Mouse (Mus musculus) limb, embryonic 11.5 days (tissue): ENCODE results near the gene Usf3. TPM values are rescaled to one million over a fixed set of nuclear protein-coding genes. Genes with fewer than 3 reads are reported as not detected.

Experiments
- ATAC-seq: fragments of 200-750 bp; cut with Nextera tagmentation; 2 replicates; pipeline ENCODE4 v1.8.0; 2017; ENCODE audit warnings: low read depth; ENCODE audit not compliant: insufficient number of reproducible peaks, low FRiP score, low TSS enrichment
- DNase-seq: peaks from one replicate; pipeline ENCODE4 v3.0.0-alpha.2; 2015; ENCODE audit warnings: low spot score
- H3K27ac ChIP-seq: fragments of 300-500 bp; sonication (generic); replicated peaks from 2 replicates; pipeline ENCODE4 v1.5.1; 2014; ENCODE audit warnings: low read depth, mild to moderate bottlenecking, low read length
- H3K27me3 ChIP-seq: fragments of 300-500 bp; sonication (generic); 2 replicates; pipeline ENCODE4 v1.6.1; 2014; ENCODE audit warnings: mild to moderate bottlenecking, low read length, mixed read lengths; ENCODE audit not compliant: control insufficient read depth, insufficient read depth
- H3K36me3 ChIP-seq: fragments of 300-500 bp; sonication (generic); 2 replicates; pipeline ENCODE4 v1.6.1; 2014; ENCODE audit warnings: mild to moderate bottlenecking, low read length, moderate library complexity, mixed read lengths; ENCODE audit not compliant: control insufficient read depth, insufficient read depth
- H3K4me1 ChIP-seq: fragments of 300-500 bp; sonication (generic); 2 replicates; pipeline ENCODE4 v1.6.1; 2014; ENCODE audit warnings: low read length, mixed read lengths; ENCODE audit not compliant: control insufficient read depth, insufficient read depth
- H3K4me2 ChIP-seq: fragments of 300-500 bp; sonication (generic); 2 replicates; pipeline ENCODE4 v1.6.1; 2014; ENCODE audit warnings: low read depth, mild to moderate bottlenecking, moderate library complexity; ENCODE audit not compliant: severe bottlenecking
- H3K4me3 ChIP-seq: fragments of 300-500 bp; sonication (generic); 2 replicates; pipeline ENCODE4 v1.5.1; 2014; ENCODE audit warnings: low read depth, low read length
- H3K9ac ChIP-seq: fragments of 300-500 bp; sonication (generic); 2 replicates; pipeline ENCODE4 v1.6.1; 2014; ENCODE audit warnings: mild to moderate bottlenecking, low read length
- H3K9me3 ChIP-seq: fragments of 300-500 bp; sonication (generic); 2 replicates; pipeline ENCODE4 v1.6.1; 2016; ENCODE audit warnings: low read length; ENCODE audit not compliant: control insufficient read depth
- WGBS: fragments of 180-500 bp; shearing (Covaris S2); extraction: QIAGEN DNeasy Blood & Tissue Kit; methylation state at CpG from one replicate; pipeline ENCODE4 v1.1.7; 2014; 5-methylcytosine and 5-hydroxymethylcytosine counted together
- polyA plus RNA-seq: library from polyadenylated mRNA; unstranded; fragments of >200 nt; fragmentation: Nextera tagmentation; extraction: Ambion mirVana; gene quantifications from 2 replicates; pipeline ENCODE4 v1.2.1, GENCODE M21; 2014

Gene Usf3
- polyA plus RNA-seq, 1 experiment from 2014 or later: 5.1 TPM

DNA sequence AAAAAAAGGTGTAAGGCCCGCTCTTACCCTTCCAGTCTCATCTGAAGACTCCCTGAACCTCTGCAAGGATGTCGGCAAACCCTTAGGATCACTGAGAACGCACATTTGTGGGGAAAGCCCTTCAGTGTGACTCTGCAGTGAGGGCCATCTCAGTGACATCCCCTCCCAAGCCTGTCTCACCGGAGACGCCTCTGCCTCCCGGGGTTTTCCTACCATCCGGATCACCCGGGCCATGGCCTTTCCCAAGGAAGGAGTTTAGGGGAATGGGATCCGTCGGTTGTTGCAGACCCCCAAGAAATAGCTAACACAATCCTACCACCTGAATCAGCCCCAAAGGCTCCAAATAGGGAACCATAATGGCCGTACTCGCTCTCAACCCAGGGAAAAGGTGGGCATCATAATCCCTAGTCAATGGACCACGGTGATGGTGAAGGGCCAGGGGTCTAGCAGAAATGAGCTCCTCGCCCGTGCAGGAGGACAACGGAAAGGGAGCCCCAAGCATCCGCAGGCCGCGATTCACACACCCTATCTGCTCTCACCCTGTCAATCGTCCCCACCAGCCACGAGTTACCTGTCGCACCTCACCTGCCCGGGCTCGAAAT lies 34.6 kb upstream of the Usf3 start:
- Histone ChIP-seq H3K4me2 (peak overlapping the region; percentile 64), H3K36me3 (no peaks in the 10 kb centered on the region), H3K9ac (peak overlapping the region; percentile 67), H3K4me3 (peak overlapping the region; percentile 97), H3K4me1 (no peaks in the 10 kb centered on the region), H3K9me3 (no peaks in the 10 kb centered on the region), H3K27me3 (no peaks in the 10 kb centered on the region), H3K27ac (no peak overlapping the region)
- 3% methylated on average over 24 of the region's 24 CpGs for WGBS
- no peak for DNase-seq
- ATAC-seq: peak; percentile 32

DNA sequence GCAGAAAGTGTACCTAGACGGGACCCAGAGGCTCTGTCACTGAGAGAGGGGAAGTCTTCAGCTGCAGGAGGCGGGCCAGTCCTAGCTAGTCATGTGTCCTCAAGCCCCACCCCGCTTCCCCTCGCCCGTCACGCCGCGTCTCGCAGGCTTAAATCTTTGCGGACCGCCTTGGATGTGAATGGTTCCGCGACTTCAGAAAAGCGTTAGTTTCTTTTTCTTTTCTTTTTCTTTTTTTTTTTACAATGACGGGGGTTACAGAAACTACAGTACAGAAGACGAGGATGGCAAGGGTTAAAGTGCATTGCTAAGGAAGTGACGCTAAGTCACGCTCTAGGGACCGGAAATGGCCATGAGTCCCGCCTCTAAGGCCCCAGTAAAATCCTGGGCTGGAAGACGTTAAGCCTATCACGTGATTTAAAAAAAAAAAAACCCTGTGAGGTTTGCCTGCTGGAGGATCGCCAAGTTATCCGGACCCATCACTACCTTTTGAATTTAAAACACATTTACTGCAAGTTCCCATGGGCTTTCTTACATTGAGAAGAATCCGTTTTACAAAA lies 34.0 kb upstream of the Usf3 start:
- H3K27ac ChIP-seq: peak overlapping the region; percentile 90
- no peaks in the 10 kb centered on the region for H3K27me3 ChIP-seq
- H3K4me1 ChIP-seq: no peaks in the 10 kb centered on the region
- H3K9me3 ChIP-seq: no peaks in the 10 kb centered on the region
- H3K9ac ChIP-seq: peak overlapping the region; percentile 93
- peak; percentile 87 for DNase-seq
- ATAC-seq: peak; percentile 87
- peak overlapping the region; percentile 97 for H3K4me3 ChIP-seq
- no peaks in the 10 kb centered on the region for H3K36me3 ChIP-seq
- peak overlapping the region; percentile 64 for H3K4me2 ChIP-seq
- WGBS: under 1% methylated on average over 25 of the region's 25 CpGs

DNA sequence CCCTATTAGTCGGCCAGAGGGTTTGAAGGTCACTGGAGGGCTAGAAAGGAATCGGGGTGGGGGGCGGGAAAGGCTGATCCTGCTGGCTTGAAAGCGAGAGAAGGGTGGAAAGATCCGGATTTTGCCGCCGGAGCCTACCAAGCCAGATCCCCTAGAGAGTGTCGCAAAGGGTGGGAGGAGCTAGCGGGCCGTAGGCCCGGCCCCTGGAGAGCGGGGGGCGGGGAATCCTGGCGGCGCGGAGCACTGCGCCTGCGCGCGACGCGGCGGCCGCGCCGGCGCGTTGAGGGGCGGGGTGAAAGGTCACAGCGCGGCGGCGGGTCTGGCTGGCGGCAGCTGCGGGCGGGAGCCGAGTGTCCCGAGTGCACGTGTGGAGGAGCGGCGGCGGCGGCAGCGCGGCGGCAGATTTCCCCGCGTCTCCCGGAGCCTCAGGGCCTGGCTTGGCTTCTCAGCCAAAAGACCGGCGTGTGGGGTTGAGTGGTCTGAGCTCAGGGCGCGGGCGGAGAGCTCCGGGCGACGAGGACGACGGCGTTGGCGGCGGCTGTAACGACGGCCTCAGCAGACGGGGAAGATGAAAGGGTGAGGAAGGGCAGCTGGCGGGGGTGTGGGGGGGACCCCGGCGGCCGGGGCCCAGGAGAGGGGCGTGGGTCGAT lies 33.4 kb upstream of the Usf3 start, which contains the start of the genes Atp6v1a and Naa50:
Atp6v1a (minus strand) TSS at position 170 of the 650 bp plus-strand sequence.
Naa50 (plus strand) TSS at position 295 of the 650 bp plus-strand sequence.
- Histone ChIP-seq H3K27me3 (no peaks in the 10 kb centered on the region), H3K4me2 (peak within 1 kb of the TSS; percentile 64), H3K9ac (peak within 1 kb of the TSS; percentile 93), H3K36me3 (no peaks in the 10 kb centered on the region), H3K27ac (peak within 1 kb of the TSS; percentile 90), H3K4me1 (no peaks in the 10 kb centered on the region), H3K4me3 (peak within 1 kb of the TSS; percentile 97), H3K9me3 (no peaks in the 10 kb centered on the region)
- WGBS: under 1% methylated on average over 57 of the region's 71 CpGs
- peak; percentile 89 for ATAC-seq
- peak; percentile 95 for DNase-seq

DNA sequence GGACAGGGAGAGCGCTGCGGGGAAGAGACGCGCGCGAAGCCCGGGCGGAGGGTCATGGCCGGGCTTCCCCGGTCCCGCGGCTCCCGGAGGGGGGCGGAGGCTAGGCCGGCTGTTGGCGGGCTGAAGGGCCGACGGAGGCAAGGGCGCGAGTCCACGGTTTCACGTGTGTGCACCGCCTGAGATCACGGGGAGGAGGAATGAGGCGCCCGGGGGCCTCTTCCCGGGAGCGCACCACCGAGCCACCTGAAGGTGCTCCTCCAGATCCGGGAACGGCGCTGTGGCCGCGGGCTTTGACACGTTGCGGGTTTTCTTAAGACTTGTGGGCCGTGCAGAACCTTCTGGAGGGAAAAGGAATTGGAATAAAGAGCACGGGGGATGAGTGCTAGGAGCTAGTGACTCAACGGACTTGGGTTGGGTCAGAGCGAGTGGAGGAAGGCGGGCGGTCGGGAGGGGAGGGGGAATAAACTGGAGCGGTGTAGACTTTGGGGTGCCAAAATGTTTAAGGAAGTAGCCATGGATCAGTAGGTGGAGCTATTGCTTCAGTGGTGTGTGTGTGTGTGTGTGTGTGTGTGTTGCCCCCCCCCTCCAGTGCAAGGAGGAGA lies 32.8 kb upstream of the Usf3 start:
- no peaks in the 10 kb centered on the region for H3K4me1 ChIP-seq
- H3K36me3 ChIP-seq: no peaks in the 10 kb centered on the region
- ATAC-seq (peak; percentile 63), DNase-seq (peak; percentile 75)
- peak overlapping the region; percentile 90 for H3K27ac ChIP-seq
- 1% methylated on average over 27 of the region's 44 CpGs for WGBS
- peak overlapping the region; percentile 97 for H3K4me3 ChIP-seq
- H3K4me2 ChIP-seq: peak overlapping the region; percentile 49
- no peaks in the 10 kb centered on the region for H3K27me3 ChIP-seq
- no peaks in the 10 kb centered on the region for H3K9me3 ChIP-seq
- H3K9ac ChIP-seq: peak overlapping the region; percentile 93

DNA sequence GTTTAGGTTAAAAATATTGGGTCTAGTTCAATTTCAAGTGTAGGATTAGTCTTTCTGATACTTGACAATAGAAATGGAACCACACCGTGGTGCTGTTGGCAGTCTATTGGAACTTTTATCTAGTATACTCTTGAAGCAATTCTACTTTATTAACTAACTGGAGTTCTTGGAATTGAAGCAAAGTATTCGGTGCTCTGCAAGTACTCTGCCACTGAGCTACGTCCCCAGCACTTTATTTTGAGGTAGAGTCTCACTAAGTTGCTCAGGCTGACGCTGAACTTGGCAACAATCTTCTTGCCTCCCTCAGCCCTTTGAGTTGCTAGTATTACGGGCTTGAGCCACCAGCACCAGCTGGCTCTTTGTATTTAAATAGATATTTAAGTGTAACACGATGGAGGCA lies 31.6 kb upstream of the Usf3 start:
- Histone ChIP-seq H3K4me3 (no peak overlapping the region), H3K36me3 (no peaks in the 10 kb centered on the region), H3K9me3 (no peaks in the 10 kb centered on the region), H3K4me2 (peak overlapping the region; percentile 3; the same call in 1 of the 2 replicates), H3K4me1 (no peaks in the 10 kb centered on the region), H3K9ac (no peak overlapping the region), H3K27me3 (no peaks in the 10 kb centered on the region), H3K27ac (no peak overlapping the region)
- 70% methylated on average over 6 of the region's 6 CpGs for WGBS
- ATAC-seq (no peak), DNase-seq (no peak)

DNA sequence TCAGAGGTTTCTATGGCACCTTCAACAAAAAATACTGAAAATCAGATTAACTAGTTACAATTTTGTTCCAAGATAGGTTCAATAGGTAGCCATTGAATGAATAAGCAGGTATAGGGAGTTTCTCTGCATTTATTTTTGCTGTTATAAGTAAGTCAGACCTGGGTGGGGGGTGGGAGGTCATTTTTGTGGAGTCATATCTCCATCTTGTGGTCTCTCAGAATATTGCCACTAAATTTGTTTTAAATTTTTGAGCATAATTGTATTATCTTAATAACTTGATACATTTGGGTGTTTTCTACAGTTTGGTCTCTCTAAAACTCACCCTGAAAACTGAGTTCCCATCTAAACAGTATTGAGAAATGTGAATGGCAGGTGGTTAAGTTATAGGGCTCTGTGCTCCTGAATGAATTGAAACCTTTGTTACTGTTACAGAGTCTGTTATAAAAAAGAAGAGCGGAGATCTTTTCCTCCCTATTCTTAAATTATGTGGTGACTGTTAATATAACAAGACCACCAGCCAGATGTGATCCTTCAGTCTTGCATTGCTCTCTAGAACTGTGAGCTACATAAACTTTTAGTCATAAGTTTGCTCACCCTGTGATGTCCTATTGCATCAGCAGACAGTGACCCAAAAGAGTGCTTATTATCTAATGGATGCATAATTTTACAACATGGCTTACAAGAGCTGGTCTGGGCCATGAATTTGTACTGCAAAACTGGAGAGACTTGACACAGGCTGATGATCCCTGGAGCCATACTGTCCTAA lies 23.9 kb upstream of the Usf3 start:
- Histone ChIP-seq H3K4me2 (no peak overlapping the region), H3K27me3 (no peaks in the 10 kb centered on the region), H3K9ac (no peak overlapping the region), H3K4me3 (no peak overlapping the region), H3K36me3 (no peaks in the 10 kb centered on the region), H3K9me3 (no peaks in the 10 kb centered on the region), H3K27ac (no peak overlapping the region), H3K4me1 (no peaks in the 10 kb centered on the region)
- ATAC-seq (no peak), DNase-seq (no peak)
- 98% methylated on average over 1 of the region's 1 CpGs for WGBS

DNA sequence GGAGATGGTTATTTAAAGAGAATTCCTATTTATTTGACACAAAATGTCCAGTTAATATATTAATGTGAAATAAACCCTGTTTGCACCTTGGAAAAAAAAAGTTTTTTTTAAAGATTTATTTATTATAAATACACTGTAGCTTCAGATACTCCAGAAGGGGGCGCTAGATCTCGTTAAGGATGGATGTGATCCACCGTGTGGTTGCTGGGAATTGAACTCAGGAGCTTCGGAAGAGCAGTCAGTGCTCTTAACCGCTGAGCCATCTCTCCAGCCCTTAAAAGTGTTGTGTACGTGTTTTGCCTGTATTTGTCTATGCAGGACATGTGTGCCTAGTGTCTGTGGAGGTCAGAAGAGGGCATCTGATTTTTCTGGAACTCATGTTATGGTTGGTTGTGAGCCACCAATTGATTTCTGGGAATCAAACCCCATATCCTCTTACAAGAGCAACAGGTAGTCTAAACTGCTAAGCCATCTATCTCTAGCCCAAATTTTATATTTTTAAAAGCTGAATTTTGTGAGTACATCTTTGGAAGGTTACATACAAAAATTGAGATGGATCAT lies 18.5 kb upstream of the Usf3 start:
- Histone ChIP-seq H3K4me2 (no peak overlapping the region), H3K36me3 (peaks cover 6% of the 10 kb centered on the region; the same call in 1 of the 2 replicates), H3K4me1 (no peaks in the 10 kb centered on the region), H3K27me3 (no peaks in the 10 kb centered on the region), H3K4me3 (no peak overlapping the region), H3K27ac (no peak overlapping the region), H3K9me3 (no peaks in the 10 kb centered on the region), H3K9ac (no peak overlapping the region)
- no peak for ATAC-seq
- no peak for DNase-seq
- whole genome bisulfite sequencing: 59% methylated on average over 6 of the region's 6 CpGs

DNA sequence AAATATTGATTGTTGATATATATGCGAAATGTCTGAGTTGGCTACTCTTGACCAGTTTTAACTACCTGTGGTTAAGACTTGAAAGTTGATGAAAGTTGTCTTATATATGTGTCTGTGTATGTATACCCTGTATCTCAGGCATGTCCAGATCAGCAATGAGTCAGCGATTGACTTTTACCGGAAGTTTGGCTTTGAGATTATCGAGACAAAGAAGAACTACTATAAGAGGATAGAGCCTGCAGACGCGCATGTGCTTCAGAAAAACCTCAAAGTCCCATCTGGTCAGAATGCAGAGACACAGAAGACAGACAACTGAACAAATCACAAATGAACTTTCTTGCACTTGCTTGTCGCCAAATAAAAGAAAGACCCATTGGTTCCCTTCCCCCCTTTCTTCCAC lies 13.7 kb upstream of the Usf3 start:
- no peak overlapping the region for H3K27ac ChIP-seq
- ATAC-seq (no peak), DNase-seq (no peak)
- peaks cover 6% of the 10 kb centered on the region; the same call in 1 of the 2 replicates for H3K36me3 ChIP-seq
- H3K9ac ChIP-seq: no peak overlapping the region
- H3K27me3 ChIP-seq: no peaks in the 10 kb centered on the region
- H3K4me1 ChIP-seq: no peaks in the 10 kb centered on the region
- no peak overlapping the region for H3K4me2 ChIP-seq
- H3K9me3 ChIP-seq: no peaks in the 10 kb centered on the region
- 96% methylated on average over 7 of the region's 7 CpGs for WGBS
- H3K4me3 ChIP-seq: no peak overlapping the region
